Mouse (Mus musculus): ENCODE results near the gene Cdc42bpa.
"Not testable (repeated sequence)": the region's sequence is repeated elsewhere in the genome, so short reads cannot be mapped to it uniquely, and the experiment has no call there.

The Cdc42bpa gene

DNA sequence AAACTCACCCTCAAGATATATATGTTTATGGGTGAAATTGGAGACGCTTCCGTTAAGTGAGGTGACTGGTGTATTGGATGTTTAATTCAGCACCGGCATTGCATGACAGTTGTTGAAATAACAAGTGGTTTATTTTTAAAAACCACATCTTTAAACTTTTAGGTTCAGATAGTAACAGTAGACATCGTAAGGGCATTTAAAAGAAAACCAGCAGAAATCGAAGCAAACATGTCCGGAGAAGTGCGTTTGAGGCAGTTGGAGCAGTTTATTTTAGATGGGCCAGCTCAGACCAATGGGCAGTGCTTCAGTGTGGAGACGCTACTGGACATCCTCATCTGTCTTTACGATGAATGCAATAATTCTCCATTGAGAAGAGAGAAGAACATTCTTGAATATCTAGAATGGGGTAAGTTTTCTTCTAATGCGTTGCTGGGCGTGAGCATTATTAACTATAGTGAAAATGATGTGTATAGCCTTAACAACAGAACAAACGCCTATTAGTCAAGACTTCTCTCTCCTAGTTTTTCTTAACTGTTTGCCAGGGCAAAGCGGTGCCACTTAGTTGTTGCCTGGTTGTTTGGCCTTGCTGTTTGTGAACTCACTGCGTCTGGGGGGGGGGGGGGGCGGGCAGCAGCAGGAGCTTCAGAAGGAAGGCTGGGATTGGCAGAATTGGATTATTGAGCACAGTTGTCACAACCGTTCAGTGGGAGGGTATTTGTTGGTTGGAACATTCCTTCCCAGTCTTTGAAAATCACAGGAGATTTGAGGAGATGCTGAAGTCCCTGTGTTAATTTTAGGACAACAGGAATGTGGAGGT is 818 bp downstream of the Cdc42bpa start:
- peak; percentile 27 for DNase-seq (ENCODE audit: extremely low spot score)

DNA sequence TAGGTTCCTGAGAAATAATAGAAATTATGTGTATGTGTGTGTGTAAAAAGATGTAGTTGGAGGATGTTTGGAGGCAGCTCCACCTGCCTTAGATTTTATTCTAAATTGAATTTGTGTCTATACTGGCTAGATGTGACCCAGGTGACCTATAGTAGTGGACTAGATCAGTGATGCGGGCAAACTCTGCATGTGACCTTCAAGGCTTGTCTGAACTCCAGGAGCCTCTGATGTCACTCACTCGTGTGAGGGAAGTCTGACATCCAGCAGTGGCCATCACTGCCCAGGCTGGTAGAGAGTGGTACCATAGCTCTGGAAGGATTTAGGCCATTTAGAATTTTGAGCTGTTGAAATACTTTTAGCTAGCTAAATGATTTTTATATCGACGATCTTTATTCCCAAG is 1.5 kb downstream of the Cdc42bpa start:
- DNase-seq (ENCODE audit: extremely low spot score), result no peak

DNA sequence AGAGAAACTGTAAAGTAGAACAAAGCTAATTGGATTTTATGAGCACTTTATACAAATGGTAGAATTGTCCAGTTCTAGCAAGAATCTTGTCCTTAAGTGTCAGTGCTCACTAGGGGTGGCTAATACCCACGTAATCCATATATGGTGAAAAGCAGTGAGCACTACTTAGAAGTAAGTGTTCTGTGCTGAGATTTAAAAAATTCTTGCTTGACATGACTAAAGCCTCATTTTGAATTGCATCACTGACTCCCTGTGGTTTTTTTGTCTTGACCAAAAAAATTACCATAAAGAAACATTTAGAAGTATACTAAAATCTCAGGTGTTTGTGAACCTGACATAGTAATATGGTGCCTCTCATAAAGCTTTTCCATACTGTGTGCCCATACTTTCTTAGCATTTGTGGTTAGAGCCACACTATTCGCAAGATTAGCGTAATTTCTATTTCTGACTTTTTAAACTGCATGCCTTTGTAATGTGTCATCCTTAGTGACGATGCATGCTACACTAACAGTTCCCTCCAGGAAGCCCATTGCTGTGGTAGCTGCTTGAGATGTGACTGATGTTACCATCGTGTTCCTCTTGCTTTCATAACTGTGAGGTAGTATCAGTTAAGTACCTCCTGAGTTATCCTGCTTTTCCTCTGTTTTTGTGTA is 9.6 kb downstream of the Cdc42bpa start:
- no peak for DNase-seq (ENCODE audit: extremely low spot score)

DNA sequence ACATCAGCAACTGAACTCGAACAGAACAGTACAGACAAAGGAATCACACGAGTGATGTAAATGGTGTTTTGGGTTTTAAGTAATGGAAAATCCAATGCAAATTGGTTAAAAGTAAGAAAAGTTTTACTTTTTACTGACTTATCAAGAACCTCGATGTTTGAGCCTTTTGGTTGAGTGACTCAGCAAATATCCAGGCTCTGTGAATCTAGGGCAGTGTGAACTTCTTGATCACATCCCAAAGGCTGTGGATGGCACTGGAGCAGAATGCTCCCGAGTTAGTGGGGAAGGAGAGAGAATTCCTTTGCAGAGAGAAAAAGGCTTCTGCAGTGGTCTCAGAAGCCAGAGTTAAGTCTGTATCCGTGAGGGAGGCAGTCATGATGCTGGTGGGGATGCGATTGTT is 14.7 kb downstream of the Cdc42bpa start:
- DNase-seq (ENCODE audit: extremely low spot score), result no peak

DNA sequence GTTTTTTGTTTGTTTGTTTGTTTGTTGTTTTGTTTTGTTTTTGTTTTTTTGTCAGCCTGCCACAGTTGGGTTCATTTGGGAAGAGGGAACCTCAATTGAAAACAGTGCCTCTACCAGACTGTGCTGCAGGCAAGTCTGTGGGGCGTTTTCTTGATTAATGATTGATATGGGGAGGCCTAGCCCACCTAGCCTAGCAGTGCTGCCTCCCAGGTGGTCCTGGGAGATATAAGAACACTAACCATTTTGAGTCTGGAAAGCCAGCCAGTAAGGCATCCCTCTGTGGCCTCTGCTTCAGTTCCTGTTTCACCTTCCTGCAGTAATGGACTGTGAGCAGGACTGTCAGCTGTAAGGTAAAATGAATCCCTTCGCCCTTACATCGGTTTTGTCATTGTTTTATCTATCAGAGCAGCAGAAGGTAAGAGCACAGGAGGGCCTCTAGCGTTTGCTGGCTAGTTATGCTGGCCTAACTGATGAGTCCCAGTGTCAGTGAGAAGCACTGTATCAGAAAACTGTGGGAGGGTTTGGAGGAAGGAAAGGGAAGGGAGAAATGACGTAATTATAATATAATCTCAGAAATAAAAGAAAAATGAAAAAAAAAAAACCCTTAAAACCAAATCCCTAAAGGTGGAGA is 15.5 kb downstream of the Cdc42bpa start:
- DNase-seq (ENCODE audit: extremely low spot score), result no peak

DNA sequence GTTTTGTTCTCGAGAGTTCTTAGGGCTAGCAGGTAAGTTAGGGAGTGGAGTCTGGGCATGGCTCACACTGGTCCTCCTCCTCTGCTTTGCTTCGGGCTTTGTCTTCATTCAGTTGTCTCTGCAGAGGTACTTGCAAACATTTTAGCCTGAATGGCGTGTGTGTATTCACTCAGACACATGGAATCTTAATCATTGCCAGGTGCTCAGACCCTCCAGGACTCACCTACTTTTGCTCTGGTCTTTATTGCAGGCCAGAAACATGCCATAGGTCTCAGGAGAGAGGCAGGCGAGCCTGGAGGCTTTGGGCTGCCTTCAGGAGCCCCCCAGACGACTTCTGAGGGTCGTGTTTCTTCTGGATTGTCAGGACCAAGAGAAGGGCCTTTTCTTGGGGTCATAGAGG is 17.2 kb downstream of the Cdc42bpa start:
- no peak for DNase-seq (ENCODE audit: extremely low spot score)

DNA sequence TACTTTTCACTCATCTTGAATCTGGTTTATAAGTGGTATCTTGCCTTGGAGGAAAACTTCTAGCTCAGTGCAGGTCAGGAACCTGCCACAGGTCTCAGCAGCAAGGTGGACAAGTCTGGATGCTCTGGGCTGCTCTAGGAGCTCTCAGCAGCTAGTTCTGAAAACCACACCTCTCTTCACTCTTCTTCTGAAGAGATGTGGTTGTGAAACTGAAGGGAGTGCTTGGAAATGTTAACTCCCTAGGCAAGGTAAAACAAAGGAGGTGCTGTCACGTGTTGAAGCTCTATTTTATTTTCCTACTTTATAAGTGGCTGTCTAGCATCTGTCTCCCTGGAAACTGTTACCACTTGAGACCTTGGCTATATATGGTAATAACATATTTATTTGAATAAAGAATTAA is 18.5 kb downstream of the Cdc42bpa start:
- no peak for DNase-seq (ENCODE audit: extremely low spot score)

DNA sequence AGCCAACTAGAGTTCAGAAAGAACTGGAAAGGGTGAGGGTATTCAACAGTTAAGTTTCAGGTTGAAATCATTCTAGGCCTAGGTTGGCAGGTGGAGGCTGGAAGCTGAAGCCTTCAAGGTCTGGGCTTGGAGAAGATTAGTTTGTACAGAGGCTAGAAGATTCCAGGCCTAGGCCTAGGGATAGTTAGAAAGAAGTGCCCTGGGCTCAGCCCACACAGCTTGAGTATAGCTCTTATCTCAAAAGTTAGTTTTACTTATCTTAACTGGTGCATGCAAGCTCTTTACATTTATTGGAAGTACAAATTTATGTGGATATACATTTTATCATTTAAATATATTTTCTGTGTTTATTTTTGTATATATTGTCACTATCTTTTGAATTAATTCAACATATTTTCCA is 21.4 kb downstream of the Cdc42bpa start:
- no peak for DNase-seq (ENCODE audit: extremely low spot score)

DNA sequence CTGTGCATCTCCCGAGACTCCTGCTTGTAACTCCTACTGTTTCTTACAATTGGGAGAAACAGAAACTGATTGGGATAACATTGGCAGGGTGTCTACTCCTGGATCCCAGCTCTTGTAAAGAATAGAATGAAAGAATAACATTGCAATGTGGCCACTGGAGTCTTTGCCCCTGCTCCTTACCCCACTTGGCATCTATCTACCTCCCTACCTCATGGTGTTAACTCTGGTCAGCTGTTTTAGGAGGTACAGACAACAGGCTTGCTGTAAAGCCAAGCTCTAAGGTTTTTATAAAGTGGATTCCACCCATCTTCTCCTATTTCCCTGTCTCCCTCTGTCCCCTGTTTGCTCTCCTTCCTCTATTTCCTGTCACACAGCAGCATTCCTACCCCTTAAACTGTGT is 21.9 kb downstream of the Cdc42bpa start:
- DNase-seq (ENCODE audit: extremely low spot score), result no peak

DNA sequence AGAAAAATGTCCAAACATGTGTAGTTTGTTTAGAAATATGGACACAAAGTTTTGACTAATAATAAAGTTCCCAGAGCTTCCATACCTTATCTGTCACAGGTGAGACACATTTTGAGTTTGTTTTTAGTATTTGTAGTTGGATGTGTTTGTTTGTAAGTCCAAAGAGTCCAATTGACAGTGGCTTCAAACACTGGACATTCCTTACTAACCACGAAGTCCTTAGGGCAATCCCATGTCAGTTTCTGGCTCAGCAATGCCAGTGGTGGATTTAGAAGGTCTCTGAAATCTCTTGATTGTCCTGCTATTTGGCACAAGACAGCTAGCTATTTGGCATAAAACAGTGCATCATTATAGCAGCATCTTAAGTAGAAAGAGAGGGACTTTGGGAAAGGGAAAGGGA is 22.7 kb downstream of the Cdc42bpa start:
- no peak for DNase-seq (ENCODE audit: extremely low spot score)

DNA sequence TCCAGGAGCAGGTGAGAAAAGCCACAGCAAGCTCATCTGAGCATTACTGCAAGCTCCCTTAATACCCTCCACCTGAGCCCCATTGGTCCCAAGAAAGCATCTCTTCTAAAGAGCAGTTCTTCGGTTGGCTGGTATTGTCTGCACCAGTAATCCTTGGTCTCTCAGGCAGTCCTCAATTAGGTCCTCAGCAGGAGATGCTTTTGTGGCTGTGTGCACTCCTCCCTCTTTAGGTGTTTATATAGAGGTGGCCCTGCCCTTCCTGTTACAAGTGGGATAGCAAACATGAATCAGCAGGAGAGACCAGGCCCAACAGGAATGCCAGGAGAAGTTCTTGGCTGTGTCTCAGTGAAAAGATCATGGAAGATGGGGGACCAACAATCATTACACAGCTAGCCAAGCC is 23.9 kb downstream of the Cdc42bpa start:
- no peak for DNase-seq (ENCODE audit: extremely low spot score)

DNA sequence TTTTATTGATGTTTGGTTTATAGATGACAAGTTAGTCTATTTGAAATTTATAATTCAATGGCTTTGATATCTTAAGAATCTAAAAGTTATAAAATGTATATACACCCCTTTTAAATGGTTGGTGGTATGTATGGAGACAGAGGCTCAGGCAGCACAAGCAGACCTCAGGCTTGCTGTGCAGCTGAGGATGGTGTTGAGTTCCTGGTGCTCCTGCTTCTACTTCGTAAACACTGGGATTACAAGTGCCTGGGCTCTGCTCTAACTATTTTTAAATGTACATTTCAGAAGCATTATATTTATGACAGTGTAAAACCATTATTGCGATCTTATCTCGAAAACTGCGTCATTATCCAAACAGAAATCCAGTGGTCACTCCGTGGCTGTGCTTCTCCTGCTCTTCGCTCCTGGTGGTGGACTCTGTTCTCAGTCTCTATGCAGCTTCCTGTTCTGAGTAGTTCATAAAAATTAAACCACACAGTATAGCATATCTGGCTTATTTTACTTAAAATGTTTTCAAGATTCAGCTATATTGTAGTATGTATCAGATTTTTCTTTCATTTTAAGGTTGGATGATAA is 31.5 kb downstream of the Cdc42bpa start:
- DNase-seq (ENCODE audit: extremely low spot score), result no peak

DNA sequence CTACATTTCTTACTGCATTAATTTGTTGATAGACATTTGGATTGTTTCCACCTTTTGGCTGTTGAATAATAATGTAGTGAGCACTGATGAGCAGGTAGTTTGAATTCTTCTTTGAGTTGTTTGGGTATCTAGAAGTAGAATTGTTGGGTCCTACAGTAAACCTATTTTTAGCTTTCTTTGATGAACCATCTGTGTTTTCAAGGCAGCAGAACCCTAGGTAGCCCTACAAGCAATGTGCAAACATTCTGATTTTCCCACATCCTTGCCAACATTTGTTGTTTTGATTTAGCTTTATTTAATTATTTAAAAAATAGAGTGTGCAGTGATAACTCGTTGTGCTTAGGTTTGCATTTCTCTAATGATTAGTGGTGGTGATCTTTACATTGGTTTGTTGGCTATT is 32.0 kb downstream of the Cdc42bpa start:
- DNase-seq (ENCODE audit: extremely low spot score), result no peak

DNA sequence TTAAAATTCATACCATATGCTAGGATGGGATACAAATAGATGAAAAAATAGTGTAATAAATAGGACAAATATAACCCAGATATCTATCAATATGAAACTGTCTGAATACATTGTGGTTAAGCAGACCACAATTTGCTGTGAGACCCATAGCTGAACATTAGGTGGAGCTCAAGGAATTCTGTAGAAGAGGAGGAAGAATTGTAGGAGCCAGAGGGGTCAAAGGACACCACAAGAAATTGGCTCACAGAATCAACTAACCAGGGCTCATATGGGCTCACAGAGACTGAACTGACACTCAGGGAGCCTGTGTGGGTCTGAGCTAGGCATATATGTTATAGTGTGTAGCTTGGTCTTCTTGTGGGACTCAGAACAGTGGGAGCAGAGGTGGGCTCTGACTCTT is 47.8 kb downstream of the Cdc42bpa start:
- DNase-seq (ENCODE audit: extremely low spot score), result no peak

DNA sequence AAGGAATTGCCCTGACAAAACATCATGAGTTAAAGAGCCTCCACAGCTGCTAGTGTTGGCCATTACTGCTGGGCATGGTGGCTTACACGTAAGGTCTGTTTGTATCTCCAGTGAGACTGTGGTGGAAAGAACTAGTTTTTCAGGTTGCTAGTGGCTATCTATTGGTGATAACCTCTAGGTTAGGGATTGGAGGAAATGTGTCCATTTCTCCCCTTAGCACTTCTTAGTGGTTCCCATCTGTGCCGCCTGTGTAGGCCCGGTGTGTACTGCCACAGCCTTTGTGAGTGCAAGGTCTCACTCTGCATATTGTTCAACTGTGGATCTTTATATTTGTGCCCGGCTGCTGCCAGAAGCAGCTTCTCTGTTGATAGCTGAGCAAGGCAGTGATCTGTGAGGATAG is 53.2 kb downstream of the Cdc42bpa start:
- DNase-seq (ENCODE audit: extremely low spot score), result no peak

DNA sequence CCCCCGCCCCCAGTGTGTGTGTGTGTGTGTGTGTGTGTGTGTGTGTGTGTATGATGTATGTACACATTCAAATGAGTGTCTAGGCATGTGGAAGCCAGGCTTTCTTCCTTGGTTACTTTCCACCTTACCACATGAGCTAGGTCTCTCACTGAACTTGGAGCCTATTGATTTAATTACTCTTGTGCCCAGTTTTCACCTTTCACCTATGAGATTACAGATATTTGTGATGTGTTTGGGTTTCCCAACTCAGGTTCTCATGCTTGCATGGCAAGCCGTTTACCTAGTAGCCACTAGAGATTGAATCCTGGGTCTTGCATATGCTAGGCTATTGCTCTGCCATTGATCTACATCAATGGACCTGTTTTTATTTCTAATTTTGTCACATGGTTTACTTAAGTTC is 57.9 kb downstream of the Cdc42bpa start:
- no peak for DNase-seq (ENCODE audit: extremely low spot score)

DNA sequence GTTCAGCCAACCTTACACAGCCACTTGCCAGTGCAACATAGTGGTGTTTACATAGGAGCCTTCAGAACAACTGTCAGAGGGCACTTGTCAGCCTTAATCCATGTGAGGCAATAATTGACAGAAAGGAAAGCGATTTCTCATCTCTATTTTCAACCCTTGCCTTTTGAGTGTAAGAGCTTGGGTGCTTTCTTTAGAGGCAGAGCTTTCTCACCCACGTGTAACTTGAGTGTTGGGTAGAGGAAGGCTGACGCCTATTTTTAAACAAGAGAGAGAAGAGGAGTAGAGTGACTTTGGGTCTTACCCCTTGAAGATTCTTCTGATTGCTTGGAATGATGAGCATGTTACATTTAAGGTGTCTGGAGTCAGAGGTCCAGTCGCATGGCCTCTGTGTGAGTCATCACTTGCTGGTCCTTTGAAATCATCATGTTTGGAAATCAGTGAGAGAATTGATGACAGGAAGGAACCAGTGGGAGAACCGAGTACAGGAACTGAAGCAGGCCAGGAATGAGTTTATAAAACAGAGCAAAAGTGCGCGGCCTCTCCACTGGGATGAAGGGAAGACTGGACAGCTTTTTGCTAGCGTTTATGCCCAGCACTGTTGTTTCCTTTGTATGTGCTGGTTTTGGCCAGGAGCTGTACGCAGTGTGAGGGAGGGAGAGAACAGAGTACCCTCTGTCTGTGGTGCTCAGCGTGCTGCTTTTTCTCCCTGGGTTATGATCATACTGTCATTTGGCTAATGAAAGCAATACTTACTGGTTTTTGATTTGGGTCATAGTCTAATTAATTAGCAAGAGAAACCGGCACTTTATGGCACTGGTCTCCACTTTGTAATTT is 61.4 kb downstream of the Cdc42bpa start:
- no peak for DNase-seq (ENCODE audit: extremely low spot score)

DNA sequence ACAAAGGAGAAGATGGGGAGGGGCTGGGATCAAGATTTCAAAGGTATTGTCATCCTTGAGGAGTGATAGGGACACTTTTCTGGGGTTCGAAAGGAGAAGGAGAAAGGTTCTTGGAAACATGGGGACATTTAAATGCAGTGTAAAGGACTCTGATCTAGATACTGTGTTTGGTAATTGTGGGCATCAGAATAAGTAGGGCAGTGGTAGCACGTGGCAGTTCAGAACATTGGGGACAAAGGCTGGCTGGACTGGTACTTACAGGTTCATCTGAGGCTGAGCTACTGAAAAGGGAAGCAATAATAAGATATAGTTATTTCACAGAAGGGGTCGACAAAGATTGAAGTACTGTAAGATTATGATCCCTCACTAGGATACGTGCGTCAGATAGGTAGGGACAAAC is 63.2 kb downstream of the Cdc42bpa start:
- DNase-seq (ENCODE audit: extremely low spot score), result no peak

DNA sequence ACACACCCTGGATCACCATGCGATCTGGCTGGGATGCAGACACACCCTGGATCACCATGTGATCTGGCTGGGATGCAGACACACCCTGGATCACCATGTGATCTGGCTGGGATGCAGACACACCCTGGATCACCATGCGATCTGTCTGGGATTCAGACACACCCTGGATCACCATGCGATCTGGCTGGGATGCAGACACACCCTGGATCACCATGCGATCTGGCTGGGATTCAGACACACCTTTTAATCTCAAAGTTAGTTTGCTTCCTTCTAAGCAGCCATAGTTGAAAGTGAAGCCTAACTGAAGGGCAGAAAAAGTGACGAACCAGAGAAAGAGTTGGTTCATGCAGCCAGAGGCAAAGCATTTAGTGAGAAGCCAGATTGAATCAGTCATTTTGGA is 69.6 kb downstream of the Cdc42bpa start:
- not testable (repeated sequence) for DNase-seq (ENCODE audit: extremely low spot score)

DNA sequence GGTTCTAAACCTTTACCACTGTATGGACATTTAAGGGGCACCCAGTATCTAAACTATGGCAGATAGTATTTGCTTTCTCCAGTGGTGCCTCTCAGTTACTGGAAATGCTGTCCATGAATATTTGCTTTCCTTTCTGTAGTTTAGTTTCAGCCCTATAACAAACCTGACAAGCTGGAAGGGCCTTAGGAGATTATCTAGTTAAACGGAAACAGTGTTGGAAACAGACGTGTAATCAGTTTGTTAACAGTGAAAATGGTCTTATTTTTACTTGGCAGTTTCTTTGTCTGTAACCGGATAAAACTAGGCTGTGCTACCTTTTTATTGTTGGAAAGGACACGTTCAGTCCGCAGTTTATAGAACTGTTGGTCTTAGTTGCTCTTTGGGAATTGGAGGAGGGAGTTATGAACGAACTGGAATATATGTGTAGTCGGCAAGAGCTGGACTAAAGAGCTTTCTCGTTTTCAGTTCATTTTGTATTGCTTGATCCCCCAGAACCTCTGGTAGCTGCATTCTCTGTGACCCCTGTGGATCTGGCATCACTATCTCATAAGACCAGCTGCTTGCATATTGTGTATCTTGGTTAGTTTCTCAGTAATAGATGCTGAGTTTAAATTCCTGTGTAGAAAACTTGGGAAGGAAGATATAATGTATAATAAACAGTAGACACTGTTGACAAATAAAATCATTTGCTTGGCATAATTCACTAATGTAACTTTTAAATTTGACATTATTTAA is 70.5 kb downstream of the Cdc42bpa start:
- no peak for DNase-seq (ENCODE audit: extremely low spot score)
